Mouse (Mus musculus) forebrain, postnatal 0 days (tissue): ENCODE data around the gene C2cd3. TPM values are rescaled to one million over a fixed set of nuclear protein-coding genes. Genes with fewer than 3 reads are reported as not detected.

ENCODE experiments used
- ATAC-seq: fragments of 200-750 bp; cut with Nextera tagmentation; 2 replicates; pipeline ENCODE4 v1.8.0; 2017; ENCODE audit warnings: mild to moderate bottlenecking, moderate library complexity
- DNase-seq: peaks from one replicate; pipeline ENCODE4 v3.0.0-alpha.2; 2015
- H3K27ac ChIP-seq: fragments of 300-500 bp; sonication (generic); 2 replicates; pipeline ENCODE4 v1.5.1; 2014; ENCODE audit warnings: low read depth, mild to moderate bottlenecking, antibody characterized with exemption, low read length, moderate library complexity, mixed read lengths
- H3K27me3 ChIP-seq: fragments of 300-500 bp; sonication (generic); 2 replicates; pipeline ENCODE4 v1.6.1; 2014; ENCODE audit warnings: mild to moderate bottlenecking, low read length, mixed read lengths; ENCODE audit not compliant: insufficient read depth
- H3K36me3 ChIP-seq: fragments of 300-500 bp; sonication (generic); 2 replicates; pipeline ENCODE4 v1.6.1; 2014; ENCODE audit warnings: mild to moderate bottlenecking, moderate library complexity; ENCODE audit not compliant: insufficient read depth
- H3K4me1 ChIP-seq: fragments of 300-500 bp; sonication (generic); 2 replicates; pipeline ENCODE4 v1.6.1; 2014; ENCODE audit warnings: antibody characterized with exemption; ENCODE audit not compliant: insufficient read depth
- H3K4me2 ChIP-seq: fragments of 300-500 bp; sonication (generic); 2 replicates; pipeline ENCODE4 v1.6.1; 2014; ENCODE audit warnings: low read depth, mild to moderate bottlenecking, moderate library complexity
- H3K4me3 ChIP-seq: fragments of 300-500 bp; sonication (generic); 2 replicates; pipeline ENCODE4 v1.5.1; 2014; ENCODE audit warnings: low read depth, low read length, mixed read lengths
- H3K9ac ChIP-seq: fragments of 300-500 bp; sonication (generic); 2 replicates; pipeline ENCODE4 v1.6.1; 2014; ENCODE audit warnings: mild to moderate bottlenecking
- H3K9me3 ChIP-seq: fragments of 300-500 bp; sonication (generic); 2 replicates; pipeline ENCODE4 v1.6.1; 2016; ENCODE audit warnings: low read length
- CTCF ChIP-seq: sonication (generic); IDR thresholded peaks from 2 replicates; pipeline ENCODE4 v1.5.1; 2016; ENCODE audit warnings: antibody characterized with exemption, control low read depth, low read depth
- WGBS: fragments of 180-500 bp; shearing (Covaris S2); extraction: QIAGEN DNeasy Blood & Tissue Kit; methylation state at CpG from one replicate; pipeline ENCODE4 v1.1.7; 2014; 5-methylcytosine and 5-hydroxymethylcytosine counted together
- polyA plus RNA-seq: library from polyadenylated mRNA; unstranded; fragments of >200 nt; fragmentation: Nextera tagmentation; extraction: Ambion mirVana; gene quantifications from 2 replicates; pipeline ENCODE4 v1.2.1, GENCODE M21; 2015
- total RNA-seq: library from RNA; depleted of rRNA; stranded (reverse); fragments of >200 nt; gene quantifications from 2 replicates; pipeline ENCODE4 v1.2.3, GENCODE M21; 2014

Gene C2cd3
- total and polyA plus RNA-seq, 2 experiments from 2014 or later = 8.9 to 21.8 TPM

DNA sequence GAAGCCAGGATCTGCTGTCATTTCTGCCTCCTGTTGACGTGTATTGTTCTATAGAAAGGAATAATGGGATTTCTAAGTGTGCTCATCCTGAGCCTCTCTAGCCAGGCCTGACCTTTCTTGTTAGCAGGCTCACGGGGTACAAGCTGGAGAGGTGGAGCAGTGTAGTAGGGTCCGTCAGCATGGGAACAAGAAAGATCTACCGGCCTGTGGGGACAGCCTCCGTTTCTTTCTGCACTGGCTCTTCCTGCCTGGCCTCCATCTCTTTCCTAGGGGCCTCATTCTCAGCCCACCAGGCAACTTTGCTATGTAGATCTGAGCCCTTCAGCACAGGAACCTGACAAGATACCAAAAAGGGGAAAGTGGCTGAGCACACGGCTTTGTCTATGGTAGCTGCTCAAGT, 96.7 kb downstream of the C2cd3 start:
- Histone ChIP-seq H3K4me2 (no peak overlapping the region), H3K4me3 (no peak overlapping the region), H3K27me3 (no peaks in the 10 kb centered on the region), H3K9ac (no peak overlapping the region), H3K9me3 (no peaks in the 10 kb centered on the region), H3K4me1 (no peaks in the 10 kb centered on the region), H3K36me3 (peaks cover 15% of the 10 kb centered on the region), H3K27ac (no peak overlapping the region)
- WGBS = 89% methylated on average over 6 of the region's 6 CpGs
- DNase-seq (no peak), ATAC-seq (no peak)
- TF ChIP-seq CTCF = no peak

DNA sequence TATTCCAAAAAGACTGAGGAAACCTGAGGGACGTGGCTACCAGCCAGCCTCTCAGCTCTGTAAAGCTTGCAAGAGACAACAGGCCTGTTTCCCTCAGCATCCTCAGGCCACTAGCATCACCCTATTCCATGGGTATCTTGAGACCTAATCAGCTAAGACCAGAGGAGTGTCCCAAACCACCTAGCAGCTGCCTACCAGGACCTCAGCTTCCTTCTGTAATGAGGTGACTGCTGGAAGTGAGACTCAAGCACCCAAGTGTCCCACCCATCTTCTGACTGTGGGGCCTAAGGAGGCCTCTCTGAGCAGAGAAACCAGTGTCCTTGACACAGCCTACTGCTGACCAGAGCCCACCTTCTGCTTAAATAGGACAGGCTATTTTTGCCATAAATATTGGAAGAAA, 97.5 kb downstream of the C2cd3 start:
- Histone ChIP-seq H3K36me3 (peaks cover 15% of the 10 kb centered on the region), H3K9ac (no peak overlapping the region), H3K4me2 (no peak overlapping the region), H3K4me3 (no peak overlapping the region), H3K27me3 (no peaks in the 10 kb centered on the region), H3K9me3 (no peaks in the 10 kb centered on the region), H3K4me1 (no peaks in the 10 kb centered on the region), H3K27ac (no peak overlapping the region)
- 86% methylated on average over 1 of the region's 1 CpGs for WGBS
- DNase-seq (no peak), ATAC-seq (no peak)
- no peak for TF ChIP-seq CTCF

DNA sequence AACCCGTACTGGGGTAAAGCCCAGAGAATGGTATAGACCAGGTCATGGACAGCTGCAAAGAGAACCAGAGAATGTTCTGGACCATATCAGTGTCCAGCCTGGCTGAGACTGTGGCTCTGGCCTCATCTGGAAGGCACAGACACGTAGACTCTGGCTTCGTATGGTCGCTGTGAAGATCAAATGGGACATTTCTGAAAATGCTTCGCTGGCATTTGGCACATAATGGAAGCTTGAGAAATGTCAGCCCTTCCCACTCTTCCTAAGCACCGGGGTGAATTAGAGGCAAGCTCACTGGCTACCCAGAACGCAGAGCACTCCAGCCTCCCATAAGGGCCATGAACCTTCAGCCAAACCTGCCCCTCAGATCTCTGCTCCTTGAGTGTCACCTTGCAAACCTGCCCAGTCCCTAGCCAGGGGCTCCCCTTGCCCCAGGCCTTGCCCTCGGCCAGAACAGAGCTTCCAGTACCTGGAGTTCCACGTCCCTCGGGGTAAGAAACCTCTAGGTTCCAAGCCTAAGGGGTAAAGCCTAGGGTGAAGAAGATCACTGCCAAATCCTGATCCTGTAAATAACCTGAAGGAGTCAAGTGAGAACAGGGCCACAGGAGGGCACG, 98.9 kb downstream of the C2cd3 start:
- H3K4me2 ChIP-seq = no peak overlapping the region
- no peak overlapping the region for H3K27ac ChIP-seq
- no peak overlapping the region for H3K9ac ChIP-seq
- no peaks in the 10 kb centered on the region for H3K9me3 ChIP-seq
- no peaks in the 10 kb centered on the region for H3K4me1 ChIP-seq
- peaks cover 12% of the 10 kb centered on the region for H3K36me3 ChIP-seq
- no peaks in the 10 kb centered on the region for H3K27me3 ChIP-seq
- WGBS = 95% methylated on average over 11 of the region's 11 CpGs
- ATAC-seq (no peak), DNase-seq (no peak)
- no peak for TF ChIP-seq CTCF
- H3K4me3 ChIP-seq = no peak overlapping the region

DNA sequence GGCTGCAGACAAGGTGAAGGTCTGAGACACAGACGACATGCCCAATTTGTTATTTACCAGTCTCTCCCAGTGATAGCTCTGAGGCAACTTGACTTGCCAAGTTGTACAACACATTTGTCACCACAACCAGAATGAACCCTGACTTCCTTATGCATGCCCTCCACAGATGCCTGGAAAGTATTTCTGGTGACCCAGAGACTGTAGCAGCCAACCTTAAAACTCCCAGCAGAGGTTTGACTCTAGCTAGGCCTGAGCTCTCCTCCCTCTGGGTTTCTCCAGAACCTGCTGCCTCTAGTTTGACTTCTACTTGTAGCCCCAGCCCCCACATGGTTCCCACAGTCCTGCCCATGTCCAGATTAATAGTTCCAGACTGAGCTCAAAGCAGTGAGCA, 99.4 kb downstream of the C2cd3 start:
- no peak for TF ChIP-seq CTCF
- no peak overlapping the region for H3K4me3 ChIP-seq
- ATAC-seq (no peak), DNase-seq (no peak)
- peaks cover 12% of the 10 kb centered on the region for H3K36me3 ChIP-seq
- WGBS = 100% methylated on average over 1 of the region's 1 CpGs
- H3K27ac ChIP-seq = no peak overlapping the region
- H3K4me1 ChIP-seq = no peaks in the 10 kb centered on the region
- H3K9me3 ChIP-seq = no peaks in the 10 kb centered on the region
- H3K9ac ChIP-seq = no peak overlapping the region
- no peaks in the 10 kb centered on the region for H3K27me3 ChIP-seq
- no peak overlapping the region for H3K4me2 ChIP-seq

DNA sequence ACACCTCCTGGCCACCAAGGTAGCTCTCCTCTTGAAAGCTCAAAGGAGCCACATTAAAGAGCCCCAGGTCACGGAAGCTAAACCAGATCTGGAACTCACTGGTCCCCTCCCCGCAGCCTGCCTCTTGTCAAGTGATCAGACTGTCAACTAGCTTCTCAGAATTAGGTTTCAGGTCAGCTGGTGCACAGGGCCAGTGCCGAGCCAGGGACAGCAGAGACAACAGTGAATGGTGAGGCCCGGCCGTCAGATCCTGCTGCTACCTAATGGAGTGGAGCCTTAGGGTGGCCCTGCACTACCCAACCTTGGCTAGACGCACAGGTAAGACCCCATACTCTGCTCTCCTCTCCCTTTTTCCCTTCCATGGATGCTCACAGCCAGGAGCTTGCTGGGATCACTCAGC, 100.7 kb downstream of the C2cd3 start, which contains the start of gene Ucp3:
Ucp3 (plus strand) TSS at position 214 of the 400 bp plus-strand sequence.
- Histone ChIP-seq H3K9ac (no peak within 1 kb of the TSS), H3K4me1 (no peaks in the 10 kb centered on the region), H3K27ac (no peak within 1 kb of the TSS), H3K36me3 (peaks cover 12% of the 10 kb centered on the region), H3K4me2 (no peak within 1 kb of the TSS), H3K4me3 (no peak within 1 kb of the TSS), H3K9me3 (no peaks in the 10 kb centered on the region), H3K27me3 (no peaks in the 10 kb centered on the region)
- ATAC-seq (no peak), DNase-seq (no peak)
- 87% methylated on average over 6 of the region's 6 CpGs for WGBS
- TF ChIP-seq CTCF = no peak

DNA sequence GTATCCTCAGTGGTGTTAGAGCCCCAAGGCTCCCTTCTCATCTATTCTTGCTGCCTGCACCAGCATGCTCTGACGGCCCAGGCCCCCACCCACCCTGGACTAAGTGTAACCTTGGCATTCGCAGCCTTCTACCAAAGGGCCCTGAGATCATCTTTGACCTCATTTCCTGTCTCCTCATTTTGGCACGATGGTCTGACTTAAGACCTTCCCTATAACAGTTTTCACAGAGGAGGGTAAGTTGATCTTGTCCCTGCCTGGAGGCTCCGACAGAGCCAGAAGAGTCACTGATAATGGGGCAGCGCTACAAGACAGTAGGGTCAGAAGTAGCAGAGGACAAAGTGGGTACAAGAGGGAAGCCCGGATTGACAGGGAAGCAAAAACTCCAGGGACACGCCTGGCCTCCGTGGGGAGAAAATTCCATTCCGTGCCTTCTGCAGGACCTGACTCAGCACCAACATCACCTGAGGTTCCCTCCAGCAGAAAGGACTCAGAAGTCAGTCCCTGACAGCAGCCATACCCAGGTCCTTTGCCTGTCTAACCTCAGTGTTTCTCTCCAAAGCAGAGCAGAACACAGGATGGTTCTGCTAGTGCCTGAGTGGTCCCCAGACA, 101.9 kb downstream of the C2cd3 start:
- H3K27me3 ChIP-seq = no peaks in the 10 kb centered on the region
- H3K27ac ChIP-seq = no peak overlapping the region
- no peak overlapping the region for H3K9ac ChIP-seq
- no peak for DNase-seq
- no peak for ATAC-seq
- H3K4me1 ChIP-seq = no peaks in the 10 kb centered on the region
- peaks cover 6% of the 10 kb centered on the region for H3K36me3 ChIP-seq
- WGBS = 93% methylated on average over 9 of the region's 9 CpGs
- no peak overlapping the region for H3K4me3 ChIP-seq
- no peak overlapping the region for H3K4me2 ChIP-seq
- H3K9me3 ChIP-seq = no peaks in the 10 kb centered on the region
- no peak for TF ChIP-seq CTCF

DNA sequence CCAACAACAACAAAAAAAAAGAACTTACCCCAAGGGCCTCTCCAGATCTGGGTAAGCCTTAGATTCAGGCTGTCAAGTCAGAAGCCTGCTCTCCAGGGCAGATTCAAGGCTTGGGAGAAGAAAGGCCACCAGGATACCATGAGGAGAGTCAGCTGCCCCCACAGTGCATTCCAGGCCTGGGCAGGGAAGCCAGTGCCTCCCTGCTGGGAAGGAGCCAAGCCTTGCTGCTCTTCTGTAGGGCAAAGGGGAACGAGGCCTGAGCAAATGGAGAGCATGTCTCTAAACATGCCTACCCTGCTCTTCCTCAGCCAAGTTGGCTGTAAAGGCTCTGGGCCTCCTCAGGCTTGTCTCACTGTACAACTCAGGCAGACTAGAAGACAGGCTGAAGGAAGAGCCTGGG, 102.6 kb downstream of the C2cd3 start:
- DNase-seq = no peak
- Histone ChIP-seq H3K27me3 (no peaks in the 10 kb centered on the region), H3K9me3 (no peaks in the 10 kb centered on the region), H3K4me2 (no peak overlapping the region), H3K9ac (no peak overlapping the region), H3K4me3 (no peak overlapping the region), H3K36me3 (peaks cover under 1% of the 10 kb centered on the region), H3K27ac (no peak overlapping the region), H3K4me1 (no peaks in the 10 kb centered on the region)
- WGBS = 43% methylated on average over 1 of the region's 1 CpGs
- no peak for TF ChIP-seq CTCF
- ATAC-seq = no peak
